Mouse (Mus musculus): ENCODE measurements around the gene 1700001C19Rik. TPM values are rescaled to one million over a fixed set of nuclear protein-coding genes. Genes with fewer than 3 reads are reported as not detected.
"Not testable (repeated sequence)": the region's sequence is repeated elsewhere in the genome, so short reads cannot be mapped to it uniquely, and the experiment has no call there.

1700001C19Rik gene
- total RNA-seq, 4 experiments from 2014 or later = 0.20 to 0.22 TPM; not detected in 2

GRCm38 (mm10) chr17:47436156-47436906 is 845 bp downstream of the 1700001C19Rik start, which contains the start of gene AI661453:
Gene AI661453, plus strand, starts transcription at chr17:47436615.
- DNase-seq (ENCODE audit: low spot score in 2 of 2) = no peak

DNA sequence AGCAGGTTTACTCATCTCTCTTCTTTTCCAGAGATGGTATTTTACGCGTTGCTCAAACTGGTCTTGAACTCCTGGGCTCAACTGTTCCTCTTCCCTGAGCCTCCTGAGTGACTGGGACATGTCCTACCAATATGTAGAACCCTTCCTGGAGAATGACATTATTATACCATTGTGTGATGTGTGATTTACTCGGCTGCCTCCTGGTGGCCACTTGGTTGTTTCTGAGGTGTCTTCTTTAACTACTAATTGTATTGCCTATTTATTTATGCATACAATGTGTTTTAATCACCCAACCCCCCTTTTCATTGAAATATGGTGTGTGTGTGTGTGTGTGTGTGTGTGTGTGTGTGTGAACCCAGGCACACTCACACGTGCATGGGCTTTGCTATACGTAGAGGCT is 6.4 kb downstream of the 1700001C19Rik start:
- DNase-seq (ENCODE audit: low spot score in 2 of 2) = no peak

GRCm38 (mm10) chr17:47428831-47429304 is 8.3 kb downstream of the 1700001C19Rik start:
- no peak for DNase-seq (ENCODE audit: low spot score in 2 of 2)

DNA sequence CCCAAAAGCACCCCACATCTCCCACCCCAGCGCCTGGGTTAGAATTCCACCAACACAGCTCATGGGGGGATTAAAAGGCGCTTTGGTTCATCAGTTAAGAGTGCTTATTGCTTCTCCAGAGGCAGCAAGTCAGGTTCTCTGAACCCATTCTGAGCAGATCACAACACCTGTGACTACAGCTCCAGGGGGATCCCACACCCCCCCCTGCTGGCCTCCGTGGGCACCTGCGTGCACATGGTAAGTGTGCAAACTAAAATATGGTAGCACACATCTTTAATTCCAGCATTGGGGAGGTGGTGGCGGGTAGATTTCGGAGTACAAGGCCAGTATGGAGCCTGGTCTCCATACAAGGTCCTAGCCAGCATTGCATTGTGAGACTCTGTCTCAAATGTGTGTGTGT is 9.9 kb downstream of the 1700001C19Rik start:
- no peak for DNase-seq (ENCODE audit: low spot score in 2 of 2)

GRCm38 (mm10) chr17:47424186-47424585 is 13.0 kb downstream of the 1700001C19Rik start:
- DNase-seq (ENCODE audit: low spot score in 2 of 2) = no peak

GRCm38 (mm10) chr17:47422616-47423015 is 14.6 kb downstream of the 1700001C19Rik start:
- DNase-seq (ENCODE audit: low spot score in 2 of 2) = not testable (repeated sequence)

DNA sequence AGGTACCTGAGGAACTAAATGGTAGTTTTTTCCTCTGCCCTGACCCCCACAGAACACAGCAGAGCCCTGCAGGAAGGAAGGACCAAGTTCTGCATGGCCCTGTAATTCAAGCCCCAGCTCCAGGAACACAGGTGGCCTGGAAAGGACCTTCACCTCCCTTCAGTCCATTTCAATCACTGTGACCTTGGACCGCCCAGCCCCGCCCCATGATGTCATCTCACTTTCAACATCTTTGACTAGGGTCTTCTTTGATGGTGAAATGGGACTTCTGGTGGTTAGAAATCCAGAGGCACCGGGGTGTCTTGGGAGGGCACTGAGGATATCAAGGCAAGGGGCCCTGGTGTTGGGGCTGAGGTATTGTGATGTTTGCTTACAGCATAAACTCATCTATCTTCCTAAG is 15.6 kb downstream of the 1700001C19Rik start:
- DNase-seq (ENCODE audit: low spot score in 2 of 2) = no peak

DNA sequence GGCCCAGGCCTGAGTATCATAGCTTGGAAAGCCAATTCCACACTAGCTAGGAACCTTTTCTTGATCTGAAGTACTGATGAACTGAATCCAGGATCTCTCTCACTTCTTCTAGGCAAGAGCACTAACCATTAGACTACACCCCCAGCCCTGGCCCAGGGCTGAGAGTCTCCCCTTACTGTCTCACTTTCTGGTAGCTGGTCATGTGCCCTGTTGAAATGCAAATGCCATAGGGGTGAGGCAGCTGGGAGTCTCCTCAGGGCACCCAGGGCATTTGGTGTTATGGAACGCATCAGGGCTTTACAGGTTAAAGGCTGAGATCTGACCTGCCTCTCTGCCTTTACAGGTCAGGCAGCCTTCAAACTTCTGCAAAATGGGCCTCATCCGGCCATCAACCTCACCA is 17.0 kb downstream of the 1700001C19Rik start:
- DNase-seq (ENCODE audit: low spot score in 2 of 2) = no peak

- not testable (repeated sequence) for DNase-seq (ENCODE audit: low spot score in 2 of 2)
These were observed 27.0 kb downstream of the 1700001C19Rik start for GRCm38 (mm10) chr17:47409897-47410861.

DNA sequence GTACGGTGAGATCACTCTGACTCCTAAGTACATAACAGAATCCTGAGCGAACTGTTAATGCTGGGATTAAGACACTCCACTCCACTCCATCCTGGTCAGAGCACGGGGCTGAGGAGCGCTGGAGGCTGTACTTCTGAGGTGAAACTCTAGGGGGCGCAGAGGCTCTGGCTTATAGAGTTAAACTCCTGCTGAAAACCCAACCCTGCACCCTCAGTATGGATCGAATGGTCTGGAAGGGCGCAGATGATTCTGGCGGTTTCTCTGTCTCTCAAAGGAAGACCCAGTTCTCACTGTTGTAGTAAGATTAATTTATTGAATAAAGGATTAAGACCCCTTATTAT is 28.6 kb downstream of the 1700001C19Rik start:
- peak in 1 of 2 experiments; percentile 31 for DNase-seq (ENCODE audit: low spot score in 2 of 2)

DNA sequence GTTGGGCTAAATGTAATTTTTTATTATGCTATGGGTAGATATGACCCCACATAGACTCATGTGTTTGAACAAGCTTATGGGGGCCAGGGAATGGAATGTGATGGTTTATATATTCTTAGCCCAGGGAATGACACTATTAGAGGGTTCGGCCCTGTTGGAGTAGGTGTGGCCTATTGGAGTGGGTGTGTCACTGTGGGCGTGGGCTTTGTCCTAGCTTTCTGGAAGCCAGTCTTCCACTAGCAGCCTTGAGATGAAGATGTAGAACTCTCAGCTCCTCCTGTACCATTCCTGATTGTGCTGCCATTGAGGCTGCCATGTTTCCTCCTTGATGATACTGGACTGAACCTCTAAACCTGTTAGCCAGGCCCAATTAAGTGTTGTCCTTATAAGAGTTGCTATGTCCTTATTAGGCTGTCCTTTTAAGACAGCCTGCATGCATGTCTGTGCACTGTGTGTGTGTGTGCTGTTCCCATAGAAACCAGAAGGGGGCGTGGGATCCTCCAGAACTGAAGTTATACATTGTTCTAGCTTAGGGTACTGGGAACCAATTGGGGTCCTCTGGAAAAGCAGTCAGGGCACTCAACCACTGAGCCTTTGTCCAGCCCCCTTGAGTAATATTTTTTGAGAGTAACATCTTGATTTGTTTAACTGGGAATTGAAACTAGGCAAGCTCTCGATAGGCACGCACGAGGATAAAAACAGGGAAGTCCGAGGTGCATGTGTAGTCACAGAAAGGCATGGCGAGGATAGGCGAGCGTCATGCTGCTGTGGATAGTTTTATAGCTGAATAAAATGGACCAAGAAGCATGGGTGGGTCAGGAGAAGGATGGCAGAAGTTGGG is 29.2 kb downstream of the 1700001C19Rik start:
- no peak for DNase-seq (ENCODE audit: low spot score in 2 of 2)

DNA sequence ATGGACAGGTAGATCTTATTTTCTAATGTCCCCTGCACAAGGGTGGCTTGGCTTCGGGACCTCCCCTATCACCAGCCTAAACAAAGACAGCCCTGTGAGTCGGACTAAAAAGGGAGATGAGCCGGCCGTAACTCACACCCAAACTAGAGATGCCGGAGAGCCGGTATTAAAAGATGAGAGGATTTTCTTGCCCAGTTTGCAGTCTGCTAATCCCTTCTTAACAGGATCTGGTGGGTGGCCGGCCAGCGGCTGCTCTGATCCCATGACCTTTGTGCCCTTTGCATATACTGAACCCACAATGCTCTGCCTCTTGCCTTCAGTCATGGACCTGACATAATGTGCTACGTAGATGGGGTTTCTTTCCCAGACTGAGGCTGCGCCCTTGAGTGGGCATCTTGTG is 36.7 kb downstream of the 1700001C19Rik start, which contains the start of gene Guca1a:
Guca1a (minus strand) TSS at position 134 of the 400 bp plus-strand sequence.
- DNase-seq (ENCODE audit: low spot score in 2 of 2) = no peak

DNA sequence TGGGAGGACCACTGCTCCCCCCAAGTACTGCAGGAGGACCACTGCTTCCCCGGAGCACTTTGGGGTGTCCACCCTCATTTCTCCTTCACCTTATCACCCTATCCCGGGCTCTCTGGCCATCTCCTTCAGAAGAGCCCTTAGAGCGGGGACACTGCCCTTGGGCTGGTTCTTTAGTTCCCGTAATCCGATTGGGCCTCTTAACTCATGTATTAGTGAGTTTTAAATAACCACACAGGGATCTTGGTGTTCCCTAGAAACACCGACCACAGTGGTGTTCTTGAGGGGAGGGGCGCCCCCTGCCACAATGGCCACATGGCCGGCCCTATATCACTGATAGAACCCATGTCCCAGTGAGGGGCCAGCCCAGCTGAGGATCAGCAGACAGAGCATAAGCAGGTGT is 38.1 kb downstream of the 1700001C19Rik start:
- DNase-seq (ENCODE audit: low spot score in 2 of 2) = no peak

- no peak for DNase-seq (ENCODE audit: low spot score in 2 of 2)
These were observed 41.7 kb downstream of the 1700001C19Rik start for GRCm38 (mm10) chr17:47395376-47395913.

DNA sequence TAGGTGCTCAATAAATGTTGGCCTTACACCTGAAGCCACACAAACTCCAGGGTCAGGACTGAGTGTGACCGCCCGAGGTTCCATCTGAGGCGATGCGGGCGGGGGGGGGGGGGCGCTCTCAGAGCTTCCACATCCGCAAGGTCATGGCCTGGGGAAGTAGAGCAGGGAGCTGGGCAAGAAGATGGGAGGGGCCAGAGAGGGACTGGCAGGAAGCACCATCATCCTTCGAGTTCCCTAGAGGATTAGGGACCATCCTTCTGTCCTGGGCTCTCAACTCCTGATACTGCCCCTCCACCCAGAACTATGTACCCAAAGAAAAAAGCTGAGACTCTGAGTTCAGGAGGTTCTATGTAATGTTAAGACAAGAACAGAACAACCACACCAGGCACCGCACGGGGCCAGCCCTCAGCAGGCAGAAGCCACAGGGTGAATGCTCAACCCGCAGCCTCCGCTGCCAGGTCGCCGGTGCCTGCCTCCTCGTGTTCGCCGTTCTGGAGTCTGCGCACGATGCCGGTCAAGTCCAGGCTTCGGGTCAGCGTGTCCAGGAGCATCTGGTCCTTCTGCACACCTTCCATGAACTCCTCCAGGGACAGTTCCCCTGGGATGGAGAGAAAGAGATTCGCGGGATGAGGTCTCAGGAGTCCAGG is 42.8 kb downstream of the 1700001C19Rik start:
- DNase-seq (ENCODE audit: low spot score in 2 of 2) = no peak

DNA sequence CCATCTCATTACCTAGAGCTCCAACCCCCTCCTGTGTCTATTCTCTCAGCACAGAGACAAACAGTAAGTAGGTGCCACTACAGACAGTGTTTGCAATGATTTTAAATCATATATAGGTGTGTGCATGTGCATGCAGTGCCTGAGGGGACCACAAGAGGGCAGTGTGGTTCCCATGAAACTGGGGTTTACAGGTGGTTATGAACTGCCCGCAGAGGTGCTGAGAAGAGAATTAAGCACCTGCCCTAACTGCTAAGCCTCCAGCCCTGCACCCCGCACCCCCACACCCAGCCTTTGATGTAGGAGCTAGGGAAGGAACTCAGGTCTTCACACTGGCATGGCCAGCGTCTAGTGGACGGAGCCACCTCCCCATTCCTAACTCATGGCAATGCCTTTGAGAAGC is 50.5 kb downstream of the 1700001C19Rik start:
- DNase-seq (ENCODE audit: low spot score in 2 of 2) = peak in 1 of 2 experiments; percentile 18

DNA sequence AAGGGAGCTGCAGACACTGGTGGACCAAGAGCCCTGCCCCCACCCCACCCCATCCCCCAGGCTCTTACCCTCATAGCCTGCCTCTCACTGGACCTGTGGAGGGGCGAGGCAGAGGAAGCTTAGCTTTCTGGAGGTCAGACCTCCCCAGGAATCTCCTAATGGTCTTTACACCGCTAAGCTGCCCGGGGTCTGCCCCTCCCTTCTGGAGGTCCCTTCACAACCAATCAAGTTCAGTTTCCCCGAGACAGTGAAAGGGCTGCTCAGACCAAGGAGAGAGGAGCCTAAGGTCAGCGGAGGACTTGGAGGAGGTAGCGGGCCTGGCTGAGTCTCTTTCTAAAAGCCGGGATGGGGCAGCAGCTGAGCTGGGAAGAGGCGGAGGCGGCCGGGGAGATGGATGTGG is 52.0 kb downstream of the 1700001C19Rik start, which contains the start of gene Guca1b:
Guca1b (plus strand) TSS at position 249 of the 400 bp plus-strand sequence.
- DNase-seq (ENCODE audit: low spot score in 2 of 2) = no peak

DNA sequence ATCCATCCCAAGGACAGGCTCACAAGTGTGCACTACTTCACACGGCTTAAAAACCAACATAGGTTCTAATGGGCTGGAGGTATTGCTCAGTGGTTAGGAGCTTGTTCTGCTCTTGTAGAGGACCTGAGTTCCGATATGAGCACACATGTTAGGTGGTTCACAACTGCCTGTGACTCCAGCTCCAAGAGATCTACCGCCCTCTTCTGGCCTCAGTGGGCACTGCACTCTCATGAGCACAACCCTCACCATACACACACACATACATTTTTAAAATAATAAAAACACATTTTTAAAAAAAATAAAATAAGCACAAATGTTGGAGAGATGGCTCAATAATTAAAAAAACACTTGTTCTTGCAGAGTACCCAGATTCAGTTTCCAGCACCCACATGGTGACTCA is 53.1 kb downstream of the 1700001C19Rik start:
- no peak for DNase-seq (ENCODE audit: low spot score in 2 of 2)

- no peak for DNase-seq (ENCODE audit: low spot score in 2 of 2)
These were observed 53.9 kb downstream of the 1700001C19Rik start for GRCm38 (mm10) chr17:47383266-47383665.

GRCm38 (mm10) chr17:47381917-47382316 is 55.3 kb downstream of the 1700001C19Rik start:
- DNase-seq (ENCODE audit: low spot score in 2 of 2) = no peak
